Mouse (Mus musculus) bone marrow macrophage, adult 2 months (primary cell): ENCODE measurements around the gene Rrp36.

Experiments
- CTCF ChIP-seq: IDR thresholded peaks from 2 replicates; pipeline ENCODE4 v1.5.1; 2012; ENCODE audit warnings: low read depth, mild to moderate bottlenecking, low read length, moderate library complexity
- POLR2A ChIP-seq: IDR thresholded peaks from 2 replicates; pipeline ENCODE4 v1.6.1; 2012; ENCODE audit warnings: mild to moderate bottlenecking, low read depth, low read length, borderline replicate concordance

DNA sequence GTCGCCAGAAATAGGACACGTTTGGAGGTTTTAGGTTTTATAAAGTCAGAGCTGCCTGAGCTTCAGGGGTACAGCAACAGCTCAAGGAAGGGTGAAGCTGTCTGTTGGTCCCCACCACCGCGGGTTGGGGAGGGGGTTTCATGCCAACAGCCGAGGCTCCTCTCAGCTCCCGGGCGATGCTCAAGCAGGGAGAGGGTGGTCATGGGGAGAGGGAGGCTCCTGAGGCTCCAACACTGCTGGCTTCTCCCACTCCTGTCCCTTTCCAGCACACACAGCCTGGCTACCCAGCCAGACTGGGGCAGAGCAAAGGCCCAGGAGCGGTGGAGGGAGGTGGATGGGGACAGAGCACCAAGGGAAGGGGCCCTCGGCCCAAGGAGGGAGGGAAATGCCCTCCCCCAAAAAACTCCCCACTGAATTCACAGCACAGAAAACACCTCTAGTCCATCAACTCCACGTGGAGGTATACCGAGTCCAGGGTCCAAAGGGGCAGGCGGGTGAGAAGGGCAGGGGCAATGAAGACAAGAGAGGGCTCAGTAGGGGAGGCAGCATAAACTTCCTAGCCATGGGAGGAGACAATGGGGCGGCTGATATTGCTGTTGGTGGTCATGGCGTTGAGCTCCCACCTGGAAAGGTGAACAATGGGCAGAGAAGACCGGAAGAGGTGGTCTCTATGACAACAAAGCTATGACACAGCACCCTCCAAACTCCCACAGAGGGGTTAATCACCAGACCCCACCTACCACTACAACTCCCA is 555 bp upstream of the Rrp36 start:
- no peak for TF ChIP-seq POLR2A
- TF ChIP-seq CTCF, result no peak
